Mouse (Mus musculus) inflammation-experienced regulatory T-cells, adult 6 months (primary cell): Measurements from ENCODE around the gene Akt1. TPM values are rescaled to one million over a fixed set of nuclear protein-coding genes. Genes with fewer than 3 reads are reported as not detected.

Experiments used
- ATAC-seq: one replicate; pipeline ENCODE4 v1.8.0; 2017
- polyA plus RNA-seq, 3 experiments: library from polyadenylated mRNA; unstranded; fragments of 100-300 nt; shearing (Covaris generic); gene quantifications; one replicate each; pipeline ENCODE4 v1.2.1; 2017

The Akt1 gene
- polyA plus RNA-seq, result 10 to 100 TPM; 20.2 to 26.3 (median 21.0) TPM

- ATAC-seq, result peak; percentile 27
These were observed at the start of gene Akt1 for GRCm38 (mm10) chr12:112674132-112675011. Gene Akt1, minus strand, starts transcription at chr12:112674884.

GRCm38 (mm10) chr12:112724077-112724805, 49.6 kb upstream of the Akt1 start:
- peak; percentile 64 for ATAC-seq

GRCm38 (mm10) chr12:112723445-112723844, 48.8 kb upstream of the Akt1 start:
- ATAC-seq, result no peak

- no peak for ATAC-seq
These were observed 48.3 kb upstream of the Akt1 start for GRCm38 (mm10) chr12:112723028-112723330.

GRCm38 (mm10) chr12:112722240-112723027, 47.8 kb upstream of the Akt1 start:
- ATAC-seq, result peak; percentile 30

- ATAC-seq, result peak; percentile 60
These were observed 46.9 kb upstream of the Akt1 start for GRCm38 (mm10) chr12:112721424-112722239.

GRCm38 (mm10) chr12:112720890-112721423, 46.3 kb upstream of the Akt1 start:
- no peak for ATAC-seq

GRCm38 (mm10) chr12:112720216-112720615, 45.5 kb upstream of the Akt1 start, which contains the start of gene Cep170b:
Gene Cep170b, plus strand, starts transcription at chr12:112720455.
- ATAC-seq, result no peak

- ATAC-seq, result no peak
These were observed 44.3 kb upstream of the Akt1 start for GRCm38 (mm10) chr12:112718995-112719394.

- no peak for ATAC-seq
These were observed 42.5 kb upstream of the Akt1 start for GRCm38 (mm10) chr12:112717140-112717539.

GRCm38 (mm10) chr12:112713984-112714383, 39.3 kb upstream of the Akt1 start:
- no peak for ATAC-seq

- ATAC-seq, result no peak
These were observed 32.8 kb upstream of the Akt1 start for GRCm38 (mm10) chr12:112707573-112707869.

- ATAC-seq, result peak; percentile 82
These were observed 32.3 kb upstream of the Akt1 start for GRCm38 (mm10) chr12:112706704-112707572.

- no peak for ATAC-seq
These were observed 28.0 kb upstream of the Akt1 start for GRCm38 (mm10) chr12:112702374-112703320.

- no peak for ATAC-seq
These were observed 25.8 kb upstream of the Akt1 start for GRCm38 (mm10) chr12:112700522-112700921.

- no peak for ATAC-seq
These were observed 22.2 kb upstream of the Akt1 start for GRCm38 (mm10) chr12:112696806-112697425.

- ATAC-seq, result peak; percentile 20
These were observed 19.4 kb upstream of the Akt1 start for GRCm38 (mm10) chr12:112694127-112694475.

- ATAC-seq, result peak; percentile 79
These were observed 18.8 kb upstream of the Akt1 start for GRCm38 (mm10) chr12:112693185-112694126.
